In genomic region chr1:79979863-79980262, GRCm38 (mm10) we compare ENCODE assay signal across 26 mouse cellular contexts.
DNase-seq lines count a peak whose midpoint lies in the region; ATAC-seq and TF ChIP-seq lines count a peak whose summit lies in the region.
"Had no signal": no experiment of that assay in that cellular context is flagged by ENCODE, and none has a peak within 500 bp of the region (broad histone marks: within the 10 kb centered on the region; RNA-seq: fewer than 3 reads in every experiment).

No protein-coding gene starts in this region.

- peak; percentile 92 for DNase-seq in heart, adult 11 months
- no peak for DNase-seq in heart, postnatal 36 days
- DNase-seq in heart, postnatal 0 days (ENCODE audit: low spot score): peak; percentile 65
- DNase-seq in heart, adult 8-10 months (ENCODE audit: low spot score): no peak
- no peak for DNase-seq in midbrain, embryonic 10.5 days (ENCODE audit: low spot score)
- DNase-seq: adrenal gland, postnatal 10 days; cerebellum, adult 8-10 months; cerebellum, postnatal 36 days; embryo, embryonic 11 days; forebrain, postnatal 0 days; kidney, adult 9 months; kidney, postnatal 10 days; layer of hippocampus, adult 9-11 months; liver, embryonic 13.5 days; lung, adult 18-20 months; lung, postnatal 36 days; thymus, postnatal 4 days had no signal

- H3K9ac ChIP-seq in heart, postnatal 0 days (replicated peaks; ENCODE audit: low read depth, low read length): no peak overlapping the region
- H3K9ac ChIP-seq in embryonic facial prominence, embryonic 13.5 days: no peak overlapping the region
- H3K9ac ChIP-seq in limb, embryonic 15.5 days: no peak overlapping the region
- H3K9ac ChIP-seq: embryonic facial prominence, embryonic 15.5 days; forebrain, embryonic 12.5 days; forebrain, postnatal 0 days; hindbrain, embryonic 12.5 days; liver, embryonic 13.5 days; midbrain, embryonic 13.5 days had no signal

- H3K36me3 ChIP-seq in heart, postnatal 0 days (replicated peaks; ENCODE audit: control insufficient read depth, insufficient read depth, low read length): no peaks in the 10 kb centered on the region
- no peaks in the 10 kb centered on the region for H3K36me3 ChIP-seq in embryonic facial prominence, embryonic 13.5 days
- no peaks in the 10 kb centered on the region for H3K36me3 ChIP-seq in limb, embryonic 15.5 days
- no peaks in the 10 kb centered on the region for H3K36me3 ChIP-seq in midbrain, embryonic 10.5 days
- H3K36me3 ChIP-seq: embryonic facial prominence, embryonic 15.5 days; forebrain, embryonic 12.5 days; G1E; hindbrain, embryonic 12.5 days; liver, embryonic 13.5 days; midbrain, embryonic 13.5 days had no signal

- no peak for TF ChIP-seq EP300 in heart, postnatal 0 days (IDR thresholded peaks at IDR 0.05; ENCODE audit: low read depth)

- peak; percentile 79 for ATAC-seq in heart, postnatal 0 days (ENCODE audit: insufficient read depth, low read depth)
- ATAC-seq in embryonic facial prominence, embryonic 13.5 days (ENCODE audit: insufficient number of reproducible peaks, insufficient read depth, low FRiP score, low TSS enrichment, low read depth): no peak
- ATAC-seq in limb, embryonic 15.5 days (ENCODE audit: insufficient number of reproducible peaks, low FRiP score, low TSS enrichment, low read depth): 0 out of 2 replicates have a peak, but pooled peaks have one; percentile 30
- ATAC-seq: forebrain, postnatal 0 days; intestine, postnatal 0 days; midbrain, embryonic 13.5 days had no signal

- H3K27ac ChIP-seq in heart, postnatal 0 days (ENCODE audit: low read depth): no peak overlapping the region
- peak overlapping the region; percentile 83 for H3K27ac ChIP-seq in embryonic facial prominence, embryonic 13.5 days
- H3K27ac ChIP-seq in limb, embryonic 15.5 days: peak overlapping the region; percentile 47; the same call in 1 of the 2 replicates
- no peak overlapping the region for H3K27ac ChIP-seq in midbrain, embryonic 10.5 days (replicated peaks)
- H3K27ac ChIP-seq: embryonic facial prominence, embryonic 15.5 days; forebrain, embryonic 12.5 days; hindbrain, embryonic 12.5 days; liver, embryonic 13.5 days; midbrain, embryonic 13.5 days had no signal

- no peaks in the 10 kb centered on the region for H3K27me3 ChIP-seq in heart, postnatal 0 days (ENCODE audit: control insufficient read depth, insufficient read depth, low read length)
- no peaks in the 10 kb centered on the region for H3K27me3 ChIP-seq in embryonic facial prominence, embryonic 13.5 days
- no peaks in the 10 kb centered on the region for H3K27me3 ChIP-seq in limb, embryonic 15.5 days
- H3K27me3 ChIP-seq in midbrain, embryonic 10.5 days (ENCODE audit: low read depth, poor library complexity, severe bottlenecking): no peaks in the 10 kb centered on the region
- H3K27me3 ChIP-seq: embryonic facial prominence, embryonic 15.5 days; forebrain, embryonic 12.5 days; hindbrain, embryonic 12.5 days; liver, embryonic 13.5 days; midbrain, embryonic 13.5 days had no signal

- intact Hi-C loops in heart, postnatal 36 days (cut with DNase I): no loop called here

- H3K4me2 ChIP-seq in heart, postnatal 0 days (ENCODE audit: low read depth, low read length): no peak overlapping the region
- H3K4me2 ChIP-seq in embryonic facial prominence, embryonic 13.5 days: no peak overlapping the region
- H3K4me2 ChIP-seq in limb, embryonic 15.5 days: no peak overlapping the region
- H3K4me2 ChIP-seq: embryonic facial prominence, embryonic 15.5 days; forebrain, embryonic 12.5 days; hindbrain, embryonic 12.5 days; liver, embryonic 13.5 days; midbrain, embryonic 13.5 days had no signal

- 13% methylated on average over 6 of the region's 6 CpGs for WGBS in heart, postnatal 0 days
- WGBS in embryonic facial prominence, embryonic 13.5 days: 71% methylated on average over 6 of the region's 6 CpGs
- WGBS in limb, embryonic 15.5 days: 56% methylated on average over 6 of the region's 6 CpGs
- 77% methylated on average over 6 of the region's 6 CpGs for WGBS in midbrain, embryonic 10.5 days

- no peak overlapping the region for H3K4me3 ChIP-seq in heart, postnatal 0 days (ENCODE audit: low read depth, low read length)
- no peak overlapping the region for H3K4me3 ChIP-seq in embryonic facial prominence, embryonic 13.5 days
- H3K4me3 ChIP-seq in limb, embryonic 15.5 days: no peak overlapping the region
- no peak overlapping the region for H3K4me3 ChIP-seq in midbrain, embryonic 10.5 days
- H3K4me3 ChIP-seq: embryonic facial prominence, embryonic 15.5 days; forebrain, embryonic 12.5 days; hindbrain, embryonic 12.5 days; liver, embryonic 13.5 days; megakaryocyte, embryonic 14.5 days; midbrain, embryonic 13.5 days had no signal

- no peaks in the 10 kb centered on the region for H3K9me3 ChIP-seq in heart, postnatal 0 days (replicated peaks; ENCODE audit: control insufficient read depth, low read length)
- H3K9me3 ChIP-seq in embryonic facial prominence, embryonic 13.5 days: no peaks in the 10 kb centered on the region
- H3K9me3 ChIP-seq in limb, embryonic 15.5 days: no peaks in the 10 kb centered on the region
- H3K9me3 ChIP-seq in midbrain, embryonic 10.5 days (replicated peaks): no peaks in the 10 kb centered on the region
- H3K9me3 ChIP-seq: embryonic facial prominence, embryonic 15.5 days; forebrain, embryonic 12.5 days; hindbrain, embryonic 12.5 days; liver, embryonic 13.5 days; midbrain, embryonic 13.5 days had no signal

- TF ChIP-seq CTCF in heart, postnatal 0 days (IDR thresholded peaks at IDR 0.05; ENCODE audit: low read depth): no peak

- no peaks in the 10 kb centered on the region for H3K4me1 ChIP-seq in heart, postnatal 0 days (ENCODE audit: control insufficient read depth, insufficient read depth)
- H3K4me1 ChIP-seq in embryonic facial prominence, embryonic 13.5 days: peaks cover 29% of the 10 kb centered on the region
- H3K4me1 ChIP-seq in limb, embryonic 15.5 days: peaks cover 17% of the 10 kb centered on the region
- no peaks in the 10 kb centered on the region for H3K4me1 ChIP-seq in midbrain, embryonic 10.5 days
- H3K4me1 ChIP-seq: forebrain, embryonic 12.5 days; hindbrain, embryonic 12.5 days; liver, embryonic 13.5 days; midbrain, embryonic 13.5 days had no signal

Comparison
In these comparisons a context has a peak if more than half of its experiments do, and no peak if none do; other contexts are left out.
1. DNase-seq: peak in heart, adult 11 months (single experiment) and heart, postnatal 0 days (single experiment); none in heart, postnatal 36 days (0 of 2), heart, adult 8-10 months (single experiment) and midbrain, embryonic 10.5 days (single experiment).
2. H3K27ac ChIP-seq: peak in embryonic facial prominence, embryonic 13.5 days (single experiment) and limb, embryonic 15.5 days (single experiment); none in heart, postnatal 0 days (single experiment) and midbrain, embryonic 10.5 days (single experiment).